Mouse (Mus musculus): ENCODE results near the gene Kdm3a.

Kdm3a gene

GRCm38 (mm10) chr6:71579478-71579877 lies 53.3 kb downstream of the Kdm3a start:
- DNase-seq (ENCODE audit: low spot score): no peak

- DNase-seq (ENCODE audit: low spot score): no peak
Measured at GRCm38 (mm10) chr6:71575359-71575758, 57.4 kb downstream of the Kdm3a start.

- no peak for DNase-seq (ENCODE audit: low spot score)
Measured at GRCm38 (mm10) chr6:71569025-71569424, 63.8 kb downstream of the Kdm3a start.

GRCm38 (mm10) chr6:71568616-71569015 lies 64.2 kb downstream of the Kdm3a start:
- DNase-seq (ENCODE audit: low spot score): no peak

- no peak for DNase-seq (ENCODE audit: low spot score)
Measured at GRCm38 (mm10) chr6:71556826-71557225, 76.0 kb downstream of the Kdm3a start.

- DNase-seq (ENCODE audit: low spot score): no peak
Measured at GRCm38 (mm10) chr6:71555507-71555951, 77.3 kb downstream of the Kdm3a start.

GRCm38 (mm10) chr6:71543686-71544499 lies 88.9 kb downstream of the Kdm3a start, which contains the start of gene Chmp3:
TSS of gene Chmp3 (plus strand) at chr6:71543797.
- DNase-seq (ENCODE audit: low spot score): peak; percentile 95
